In the genomic region with DNA sequence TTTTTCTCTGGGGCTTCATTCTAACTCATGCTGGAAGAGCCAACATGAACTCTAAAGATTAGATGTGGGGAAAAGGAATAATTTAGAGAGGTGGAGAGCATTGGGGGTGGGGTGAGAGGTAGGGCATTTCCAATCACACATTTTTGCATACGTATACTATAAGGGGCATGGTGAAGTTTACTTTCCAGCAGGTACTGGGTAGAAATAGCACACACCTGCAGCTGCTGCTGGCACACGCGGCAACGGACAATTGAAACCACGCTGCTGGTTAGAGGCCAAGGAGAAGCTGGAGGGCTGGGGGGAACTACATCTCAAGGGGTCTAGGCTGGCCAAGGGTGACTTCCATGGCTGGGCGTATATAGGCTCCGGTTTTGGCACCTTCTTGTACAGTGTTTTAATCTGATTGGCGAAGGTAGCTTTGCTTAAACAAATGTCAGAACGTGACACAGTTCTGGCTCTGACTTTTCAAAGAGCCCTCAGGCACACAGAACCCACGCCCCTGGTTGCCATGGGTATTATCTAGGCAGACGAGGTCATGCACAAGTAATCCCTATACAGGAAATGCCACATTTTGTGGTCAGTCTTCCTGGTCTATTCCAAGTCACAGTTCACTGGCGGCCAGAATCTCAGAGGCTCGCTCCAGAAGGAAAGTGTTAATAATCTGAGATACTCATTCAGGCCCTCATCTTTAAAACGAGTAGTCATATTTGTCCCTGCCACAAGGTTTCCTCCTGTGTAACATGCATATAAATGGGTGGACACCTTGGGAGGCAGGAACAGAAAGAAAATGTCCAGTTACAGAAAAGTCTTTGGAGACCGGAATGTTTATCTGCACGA, we compare ENCODE assay signal across 8 mouse cellular contexts. TPM values are rescaled to one million over a fixed set of nuclear protein-coding genes. Genes with fewer than 3 reads are reported as not detected.
DNase-seq lines count a peak whose midpoint lies in the region; ATAC-seq and TF ChIP-seq lines count a peak whose summit lies in the region.

No protein-coding gene starts in this region.

- no peak for TF ChIP-seq RAD21 in CH12.LX (IDR thresholded peaks at IDR 0.05; ENCODE audit: low read depth, low read length)

- no peak overlapping the region for H3K9ac ChIP-seq in CH12.LX (ENCODE audit: insufficient read depth, low read depth)
- no peak overlapping the region for H3K9ac ChIP-seq in lung, embryonic 14.5 days

- H3K4me1 ChIP-seq in CH12.LX (ENCODE audit: control insufficient read depth in 1 of 2, insufficient read depth in 2 of 2): peaks cover 15 to 47% of the 10 kb centered on the region in 2 experiments
- H3K4me1 ChIP-seq in lung, embryonic 14.5 days (ENCODE audit: insufficient read depth): peaks cover 13% of the 10 kb centered on the region

- H3K4me2 ChIP-seq in CH12.LX (ENCODE audit: insufficient read depth, low read depth, poor library complexity, severe bottlenecking): peak overlapping the region; percentile 24; the same call in 1 of the 2 replicates
- peak overlapping the region; percentile 39 for H3K4me2 ChIP-seq in lung, embryonic 14.5 days

- 31% methylated on average over 16 of the region's 16 CpGs for WGBS in lung, embryonic 14.5 days

- no peak for TF ChIP-seq CTCF in CH12.LX (conservative IDR thresholded peaks at IDR 0.05 in 1 of 2, IDR thresholded peaks at IDR 0.05 in 1 of 2; ENCODE audit: low read depth in 2 of 2, low read length in 2 of 2)
- no peak for TF ChIP-seq CTCF in lung, embryonic 14.5 days (IDR thresholded peaks at IDR 0.05; ENCODE audit: low read depth)

- no peak; the same call in 1 of the 2 replicates for TF ChIP-seq POLR2A in CH12.LX (IDR thresholded peaks at IDR 0.05; ENCODE audit: low read depth, low read length)

- in situ Hi-C loops in CH12.LX (cut with MboI; ENCODE audit: low pct_ligation_motif_present, low pct_unique_long_range_greater_than_20kb, low sequenced_read_pairs): no loop called here

- peaks cover 77 to 96% of the 10 kb centered on the region in 2 experiments for H3K36me3 ChIP-seq in CH12.LX (replicated peaks in 1 of 2; ENCODE audit: control insufficient read depth in 1 of 2, insufficient read depth in 1 of 2, low read length in 1 of 2)
- no peaks in the 10 kb centered on the region for H3K36me3 ChIP-seq in lung, embryonic 14.5 days (ENCODE audit: insufficient read depth)

- peaks cover 89% of the 10 kb centered on the region for H3K79me2 ChIP-seq in CH12.LX (replicated peaks; ENCODE audit: control insufficient read depth, extremely low read depth, insufficient read depth, poor library complexity, severe bottlenecking)

- ATAC-seq in lung, embryonic 14.5 days (ENCODE audit: insufficient read depth): peak; percentile 70

- no peaks in the 10 kb centered on the region for H3K27me3 ChIP-seq in CH12.LX (replicated peaks)
- no peaks in the 10 kb centered on the region for H3K27me3 ChIP-seq in lung, embryonic 14.5 days (ENCODE audit: insufficient read depth, low read length)

- TF ChIP-seq EP300 in CH12.LX (IDR thresholded peaks at IDR 0.05; ENCODE audit: low read length): peak; percentile 73

- dilution Hi-C loops in CH12.LX (cut with MboI; ENCODE audit: extremely low pct_ligation_motif_present, extremely low pct_unique_long_range_greater_than_20kb, low sequenced_read_pairs): no loop called here

- no peaks in the 10 kb centered on the region for H3K9me3 ChIP-seq in CH12.LX (replicated peaks; ENCODE audit: low read length)
- H3K9me3 ChIP-seq in lung, embryonic 14.5 days (ENCODE audit: low read depth, low read length): no peaks in the 10 kb centered on the region

- peak overlapping the region; percentile 30; the same call in 1 of the 2 replicates for H3K27ac ChIP-seq in CH12.LX (ENCODE audit: insufficient read depth, low read depth)
- peak overlapping the region; percentile 43; the same call in 1 of the 2 replicates for H3K27ac ChIP-seq in lung, embryonic 14.5 days (ENCODE audit: low read depth)

- H3K4me3 ChIP-seq in CH12.LX (replicated peaks in 1 of 3; ENCODE audit: low read depth in 2 of 3, low read length in 2 of 3, poor library complexity in 1 of 3): no peak overlapping the region
- no peak overlapping the region for H3K4me3 ChIP-seq in lung, embryonic 14.5 days (ENCODE audit: low read depth, low read length)

- peak; percentile 29 for DNase-seq in CH12.LX (ENCODE audit: extremely low read depth)
- peak; percentile 68 for DNase-seq in adrenal gland, postnatal 25 days
- DNase-seq in kidney, adult 11 months: peak; percentile 52
- peak; percentile 74 for DNase-seq in lung, embryonic 14.5 days
- DNase-seq in layer of hippocampus, adult 18-20 months (ENCODE audit: low spot score in 2 of 2): no peak
- no peak for DNase-seq in natural killer cell, adult 2 months (ENCODE audit: low spot score in 2 of 2)
- no peak for DNase-seq in layer of hippocampus, postnatal 10 days (ENCODE audit: low spot score in 2 of 2)
- DNase-seq in left cerebral cortex, adult 9 months (ENCODE audit: low spot score in 2 of 2): no peak

TF ChIP-seq in CH12.LX, 34 proteins besides CTCF, POLR2A, EP300 and RAD21:
- no peak for TF ChIP-seq USF1 (IDR thresholded peaks at IDR 0.05; ENCODE audit: low read depth, low read length)
- TF ChIP-seq ETS1 (conservative IDR thresholded peaks at IDR 0.05; ENCODE audit: low read depth, low read length): peak; percentile 40; the same call in 1 of the 2 replicates
- TF ChIP-seq MEF2A (IDR thresholded peaks at IDR 0.05; ENCODE audit: borderline replicate concordance, low read depth, low read length): peak; percentile 93
- TF ChIP-seq IRF4 (IDR thresholded peaks at IDR 0.05; ENCODE audit: low read depth, low read length): peak; percentile 62; the same call in 1 of the 2 replicates
- TF ChIP-seq MAX (IDR thresholded peaks at IDR 0.05; ENCODE audit: low read length): peak; percentile 44; the same call in 1 of the 2 replicates
- TF ChIP-seq MYC (IDR thresholded peaks at IDR 0.05; ENCODE audit: low read depth, low read length): peak; percentile 63; the same call in 1 of the 2 replicates
- TF ChIP-seq TCF12 (IDR thresholded peaks at IDR 0.05; ENCODE audit: low read depth, low read length): peak; percentile 75; the same call in 1 of the 2 replicates
- TF ChIP-seq BHLHE40 (IDR thresholded peaks at IDR 0.05; ENCODE audit: low read depth, low read length): peak; percentile 72
- TF ChIP-seq MAZ (IDR thresholded peaks at IDR 0.05; ENCODE audit: low read depth, low read length): no peak
- TF ChIP-seq SMC3 (IDR thresholded peaks at IDR 0.05; ENCODE audit: low read depth, low read length): no peak

RNA-seq across cellular contexts. Expression of a gene that starts 38.6 kb away (rescaled TPM):
- total RNA-seq in CH12.LX (2012; rRNA removed) (53.9 and 69.5 TPM in 2 replicates), CH12.LX (2014; rRNA removed) (12.2 and 20.5 TPM in 2 replicates)
- polyA plus RNA-seq in CH12.LX (2012; ENCODE audit: insufficient read length, low read depth): 64.1 and 78.3 TPM in 2 replicates
- 86.8 and 106 TPM in 2 replicates for total RNA-seq in adrenal gland, postnatal 25 days (2021)
- 28.9 and 31.3 TPM in 2 replicates for polyA plus RNA-seq in lung, embryonic 14.5 days (2014; fragmentation: Nextera tagmentation; extraction: Ambion mirVana)
- total RNA-seq in layer of hippocampus, adult 18-20 months (2021): 10 to 100 TPM; 21.7 to 22.1 TPM
- total RNA-seq in layer of hippocampus, postnatal 10 days (2021): 10 to 100 TPM; 72.2 to 73.1 TPM

Comparison
In these comparisons a context has a peak if more than half of its experiments do, and no peak if none do; other contexts are left out.
1. DNase-seq: peak in CH12.LX (single experiment), adrenal gland, postnatal 25 days (single experiment), kidney, adult 11 months (single experiment) and lung, embryonic 14.5 days (single experiment); none in layer of hippocampus, adult 18-20 months (0 of 2), natural killer cell, adult 2 months (0 of 2), layer of hippocampus, postnatal 10 days (0 of 2) and left cerebral cortex, adult 9 months (0 of 2).